Mouse (Mus musculus) hindbrain, postnatal 0 days (tissue): Measurements from ENCODE around the gene Gal3st1. TPM values are rescaled to one million over a fixed set of nuclear protein-coding genes. Genes with fewer than 3 reads are reported as not detected.
A peak's percentile ranks its signal among the peaks of the same experiment; 100 is the strongest.

Source experiments
- ATAC-seq: fragments of 200-750 bp; cut with Nextera tagmentation; 2 replicates; pipeline ENCODE4 v1.8.0; 2017; ENCODE audit warnings: mild to moderate bottlenecking, moderate TSS enrichment, moderate library complexity
- DNase-seq: peaks from one replicate; pipeline ENCODE4 v3.0.0-alpha.2; 2015; ENCODE audit warnings: low spot score
- H3K27ac ChIP-seq: fragments of 300-500 bp; sonication (generic); 2 replicates; pipeline ENCODE4 v1.5.1; 2014; ENCODE audit warnings: mild to moderate bottlenecking
- H3K27me3 ChIP-seq: fragments of 300-500 bp; sonication (generic); 2 replicates; pipeline ENCODE4 v1.6.1; 2014; ENCODE audit warnings: low read length, mixed read lengths; ENCODE audit not compliant: insufficient read depth
- H3K36me3 ChIP-seq: fragments of 300-500 bp; sonication (generic); 2 replicates; pipeline ENCODE4 v1.6.1; 2014; ENCODE audit warnings: low read length, mixed read lengths; ENCODE audit not compliant: insufficient read depth
- H3K4me1 ChIP-seq: fragments of 300-500 bp; sonication (generic); 2 replicates; pipeline ENCODE4 v1.6.1; 2014; ENCODE audit warnings: antibody characterized with exemption, low read length, mixed read lengths; ENCODE audit not compliant: insufficient read depth
- H3K4me2 ChIP-seq: fragments of 300-500 bp; sonication (generic); 2 replicates; pipeline ENCODE4 v1.6.1; 2014; ENCODE audit warnings: low read depth, mild to moderate bottlenecking, low read length, moderate library complexity, mixed read lengths
- H3K4me3 ChIP-seq: fragments of 300-500 bp; sonication (generic); 2 replicates; pipeline ENCODE4 v1.5.1; 2014; ENCODE audit warnings: low read length
- H3K9ac ChIP-seq: fragments of 300-500 bp; sonication (generic); replicated peaks from 2 replicates; pipeline ENCODE4 v1.6.1; 2014; ENCODE audit warnings: mild to moderate bottlenecking, low read length, moderate library complexity, mixed read lengths
- H3K9me3 ChIP-seq: fragments of 300-500 bp; sonication (generic); 2 replicates; pipeline ENCODE4 v1.6.1; 2016; ENCODE audit warnings: low read length, mixed read lengths
- CTCF ChIP-seq: IDR thresholded peaks from 2 replicates; pipeline ENCODE4 v1.5.1; 2016; ENCODE audit warnings: antibody characterized with exemption, control low read depth, low read depth
- WGBS: fragments of 180-500 bp; shearing (Covaris S2); extraction: QIAGEN DNeasy Blood & Tissue Kit; methylation state at CpG from one replicate; pipeline ENCODE4 v1.1.7; 2014; 5-methylcytosine and 5-hydroxymethylcytosine counted together
- polyA plus RNA-seq: library from polyadenylated mRNA; unstranded; fragments of >200 nt; fragmentation: Nextera tagmentation; extraction: Ambion mirVana; gene quantifications from 2 replicates; pipeline ENCODE4 v1.2.1, GENCODE M21; 2015
- total RNA-seq: library from RNA; depleted of rRNA; stranded (reverse); fragments of >200 nt; gene quantifications from 2 replicates; pipeline ENCODE4 v1.2.3, GENCODE M21; 2014

The Gal3st1 gene
- total and polyA plus RNA-seq, 2 experiments from 2014 or later: 18.5 to 34.6 TPM

DNA sequence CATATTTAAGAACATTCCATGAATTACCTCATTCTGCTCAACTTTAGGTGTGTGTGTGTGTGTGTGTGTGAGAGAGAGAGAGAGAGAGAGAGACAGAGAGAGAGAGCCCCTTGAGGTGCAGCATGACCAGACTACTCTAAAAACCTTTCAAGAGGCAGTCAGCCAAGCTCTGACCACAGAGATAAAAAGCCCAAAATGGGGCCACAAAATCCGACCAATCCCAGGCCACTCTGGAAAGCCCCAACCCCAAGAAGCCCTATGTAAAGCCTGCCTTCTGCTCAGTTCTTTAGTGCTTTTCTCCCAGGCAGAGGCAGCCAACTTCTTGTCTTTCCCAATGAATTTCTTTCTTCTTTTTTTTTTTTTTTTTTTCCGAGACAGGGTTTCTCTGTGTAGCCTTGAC lies 22.5 kb upstream of the Gal3st1 start:
- H3K36me3 ChIP-seq: no peaks in the 10 kb centered on the region
- DNase-seq (no peak), ATAC-seq (no peak)
- H3K4me1 ChIP-seq: peaks cover 4% of the 10 kb centered on the region; the same call in 1 of the 2 replicates
- H3K9me3 ChIP-seq: no peaks in the 10 kb centered on the region
- no peak overlapping the region for H3K4me3 ChIP-seq
- no peak for TF ChIP-seq CTCF
- no peak overlapping the region for H3K9ac ChIP-seq
- H3K27ac ChIP-seq: no peak overlapping the region
- H3K4me2 ChIP-seq: no peak overlapping the region
- no peaks in the 10 kb centered on the region for H3K27me3 ChIP-seq
- WGBS: 91% methylated on average over 2 of the region's 2 CpGs

GRCm38 (mm10) chr11:3961761-3962160 lies 21.7 kb upstream of the Gal3st1 start:
- WGBS: 76% methylated on average over 3 of the region's 3 CpGs
- Histone ChIP-seq H3K9me3 (no peaks in the 10 kb centered on the region), H3K27me3 (no peaks in the 10 kb centered on the region), H3K27ac (no peak overlapping the region), H3K4me1 (peaks cover 4% of the 10 kb centered on the region; the same call in 1 of the 2 replicates), H3K4me3 (no peak overlapping the region), H3K4me2 (no peak overlapping the region), H3K9ac (no peak overlapping the region), H3K36me3 (no peaks in the 10 kb centered on the region)
- TF ChIP-seq CTCF: no peak
- ATAC-seq (no peak), DNase-seq (no peak)

GRCm38 (mm10) chr11:3963155-3963554 lies 20.3 kb upstream of the Gal3st1 start:
- Histone ChIP-seq H3K9me3 (no peaks in the 10 kb centered on the region), H3K4me1 (peaks cover 4% of the 10 kb centered on the region; the same call in 1 of the 2 replicates), H3K27ac (peak overlapping the region; percentile 65), H3K9ac (no peak overlapping the region), H3K36me3 (no peaks in the 10 kb centered on the region), H3K27me3 (no peaks in the 10 kb centered on the region), H3K4me2 (peak overlapping the region; percentile 88), H3K4me3 (peak overlapping the region; percentile 81)
- DNase-seq (no peak), ATAC-seq (no peak; the same call in 1 of the 2 replicates)
- no peak for TF ChIP-seq CTCF
- WGBS: 79% methylated on average over 10 of the region's 10 CpGs

- under 1% methylated on average over 31 of the region's 31 CpGs for WGBS
- ATAC-seq (peak; percentile 96), DNase-seq (peak; percentile 93)
- peak; percentile 16; the same call in 1 of the 2 replicates for TF ChIP-seq CTCF
- Histone ChIP-seq H3K4me2 (peak within 1 kb of the TSS; percentile 88), H3K27ac (peak within 1 kb of the TSS; percentile 65), H3K36me3 (no peaks in the 10 kb centered on the region), H3K4me3 (peak within 1 kb of the TSS; percentile 81), H3K9me3 (no peaks in the 10 kb centered on the region), H3K4me1 (peaks cover 4% of the 10 kb centered on the region; the same call in 1 of the 2 replicates), H3K27me3 (no peaks in the 10 kb centered on the region), H3K9ac (peak within 1 kb of the TSS; percentile 71)
Observed at GRCm38 (mm10) chr11:3963610-3964415, 19.6 kb upstream of the Gal3st1 start, which contains the start of gene Pes1. Gene Pes1, plus strand, starts transcription at chr11:3963975.

DNA sequence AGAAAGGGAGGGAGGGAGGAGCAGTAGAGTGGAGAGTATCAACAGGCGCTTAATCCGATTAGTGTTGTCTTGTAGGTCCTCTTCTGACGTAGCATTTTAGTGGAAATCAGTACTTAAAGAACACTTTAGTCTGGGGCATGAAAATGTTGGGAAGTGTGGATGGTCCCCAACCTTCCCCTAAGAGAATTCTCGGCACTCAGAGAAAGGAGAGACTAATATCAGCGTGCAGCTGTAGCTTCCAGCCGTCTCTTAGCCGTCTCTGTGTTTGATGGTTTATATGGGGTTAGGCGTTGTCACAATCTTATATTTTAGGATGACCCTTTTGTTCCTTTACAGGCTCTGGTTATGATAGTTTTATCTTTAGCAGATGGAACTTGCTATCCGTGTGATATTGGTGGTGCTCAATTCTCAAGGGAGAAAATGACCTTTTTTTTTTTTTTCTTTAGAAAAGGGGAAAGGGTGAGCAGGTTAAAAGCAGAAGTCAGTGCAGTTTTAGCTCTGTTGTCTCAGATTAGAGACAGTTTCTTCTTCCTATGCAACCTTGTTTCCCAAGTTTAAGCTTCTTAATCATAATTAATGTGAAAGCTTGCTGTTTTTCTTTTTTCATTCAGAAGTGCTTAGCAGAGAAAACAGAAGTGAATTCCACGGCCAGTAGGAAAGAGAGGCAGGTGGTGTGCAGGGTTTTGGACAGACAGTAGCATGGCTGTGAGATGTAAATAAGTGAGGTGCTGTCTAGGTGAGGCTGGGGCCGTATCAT lies 18.8 kb upstream of the Gal3st1 start:
- DNase-seq: no peak
- Histone ChIP-seq H3K27me3 (no peaks in the 10 kb centered on the region), H3K9me3 (no peaks in the 10 kb centered on the region), H3K4me2 (peak overlapping the region; percentile 88), H3K4me1 (peaks cover 4% of the 10 kb centered on the region; the same call in 1 of the 2 replicates), H3K9ac (peak overlapping the region; percentile 71), H3K36me3 (0 out of 2 replicates have a peak, but pooled peaks cover 4% of the 10 kb centered on the region), H3K27ac (peak overlapping the region; percentile 65; the same call in 1 of the 2 replicates), H3K4me3 (peak overlapping the region; percentile 81)
- 17% methylated on average over 11 of the region's 11 CpGs for WGBS
- peak; percentile 16; the same call in 1 of the 2 replicates for ATAC-seq
- TF ChIP-seq CTCF: no peak

- TF ChIP-seq CTCF: peak; percentile 57
- ATAC-seq (no peak), DNase-seq (peak; percentile 41)
- Histone ChIP-seq H3K9ac (no peak overlapping the region), H3K4me2 (no peak overlapping the region), H3K4me3 (no peak overlapping the region), H3K9me3 (no peaks in the 10 kb centered on the region), H3K27me3 (no peaks in the 10 kb centered on the region), H3K27ac (no peak overlapping the region), H3K4me1 (peaks cover 3% of the 10 kb centered on the region; the same call in 1 of the 2 replicates), H3K36me3 (peaks cover 51% of the 10 kb centered on the region)
- 80% methylated on average over 3 of the region's 3 CpGs for WGBS
Observed at GRCm38 (mm10) chr11:3969837-3970236, 13.6 kb upstream of the Gal3st1 start.
